Mouse (Mus musculus) spleen, adult 12 weeks (tissue): ENCODE measurements around the gene Htatip2.

Experiments used
- DNase-seq: peaks from one replicate; pipeline ENCODE4 v3.0.0; 2022; ENCODE audit warnings: low spot score

The Htatip2 gene

DNA sequence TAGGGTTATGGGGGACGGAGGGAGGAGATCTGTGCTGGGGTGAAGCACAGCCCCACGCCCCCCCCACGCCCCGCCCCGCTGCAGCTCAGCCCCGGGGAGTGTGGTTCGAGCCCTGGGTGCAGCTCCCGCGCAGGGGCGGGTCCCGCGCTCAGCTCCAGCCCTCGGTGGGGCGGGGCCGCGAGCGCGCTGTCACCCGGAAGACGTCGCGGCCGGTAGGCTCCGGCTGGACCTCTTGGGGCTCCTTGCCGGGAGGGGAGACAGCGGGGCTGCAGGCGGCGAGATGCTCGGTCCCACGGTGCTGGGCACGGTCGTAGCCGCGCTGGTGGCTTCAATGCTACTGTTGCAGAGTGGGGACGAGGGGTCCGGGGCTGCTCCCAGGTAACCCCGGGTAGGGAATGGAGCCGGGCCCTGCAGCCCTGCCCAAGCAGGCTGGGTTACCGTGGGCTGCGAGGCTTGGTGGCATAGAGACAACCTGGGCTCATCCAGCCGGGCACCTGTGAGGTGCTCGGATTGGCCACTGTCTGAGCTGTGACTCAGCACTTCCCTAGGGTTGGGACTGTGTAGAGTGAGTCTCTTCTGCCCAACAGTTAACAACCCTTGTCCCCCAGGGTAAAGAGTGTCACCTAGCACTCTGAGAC lies at the start of gene Htatip2:
Htatip2 (plus strand) TSS at position 182 of the 638 bp plus-strand sequence.
- peak; percentile 67 for DNase-seq

DNA sequence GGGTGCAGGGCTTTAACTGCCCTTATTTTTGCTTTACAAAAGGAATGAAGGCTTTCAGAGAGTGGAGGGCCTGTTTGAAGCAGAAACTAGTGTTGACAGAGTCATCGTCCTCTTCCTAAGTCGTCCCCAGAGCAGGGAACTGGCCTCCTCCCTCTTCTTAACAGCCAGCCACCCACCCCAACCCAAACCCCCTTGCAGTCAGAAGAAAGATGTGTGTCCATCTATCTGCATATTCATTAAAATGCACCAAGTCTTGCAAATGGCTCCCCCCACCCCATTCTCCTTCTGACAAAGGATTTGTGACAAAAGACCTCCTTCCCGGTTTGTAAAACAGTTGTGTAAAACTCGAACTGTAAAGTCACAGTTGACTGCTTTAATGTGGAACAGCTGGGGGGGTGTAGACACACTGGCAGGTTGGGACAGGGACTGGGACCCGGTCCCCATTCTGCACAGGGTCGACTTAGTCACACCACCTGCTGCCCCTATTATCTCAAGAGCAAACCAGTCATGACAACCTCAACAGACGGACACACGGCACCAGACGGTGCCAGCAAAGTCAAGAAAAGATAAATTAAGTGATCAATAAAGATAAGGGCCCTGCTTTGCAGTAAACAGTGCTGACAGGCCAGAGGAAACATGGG lies 49.4 kb upstream of the Htatip2 start:
- DNase-seq, result no peak

DNA sequence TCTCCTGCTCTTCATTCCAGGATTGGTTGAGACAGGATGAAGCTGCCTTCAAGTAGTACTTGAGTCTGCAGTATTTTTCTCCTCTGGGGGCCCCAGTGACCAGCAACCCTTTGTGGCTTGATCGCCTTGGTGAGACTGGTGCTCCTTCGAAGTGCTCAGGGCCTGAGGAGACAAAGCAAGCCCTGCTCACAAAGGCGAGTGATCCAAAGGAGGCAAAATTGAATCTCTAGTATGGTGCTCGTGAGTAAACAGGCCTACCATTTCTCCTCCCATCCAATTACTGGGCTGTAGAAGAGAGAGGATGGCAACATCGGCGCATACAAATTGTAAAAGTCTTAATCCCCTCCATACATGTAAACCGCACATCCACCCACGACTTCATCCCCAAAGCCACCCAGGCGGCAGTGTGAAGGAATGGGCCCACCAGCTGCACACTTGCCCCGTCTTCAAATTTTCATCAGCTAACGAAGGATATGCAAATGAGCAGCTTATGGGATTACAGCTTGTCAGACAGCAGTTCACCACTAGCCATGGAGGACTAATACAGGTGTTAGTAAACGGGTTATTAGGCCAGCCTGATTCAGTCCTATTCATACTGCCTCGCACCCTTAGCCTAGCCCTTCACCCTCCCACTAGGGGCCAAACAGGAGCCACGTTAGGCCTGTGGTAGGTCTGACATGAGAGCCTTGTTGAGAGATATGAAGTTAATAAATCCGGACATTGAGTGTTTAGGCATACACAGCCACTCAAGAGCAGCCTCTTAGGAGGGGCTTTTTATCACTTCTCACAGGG lies 40.8 kb upstream of the Htatip2 start:
- DNase-seq, result no peak

DNA sequence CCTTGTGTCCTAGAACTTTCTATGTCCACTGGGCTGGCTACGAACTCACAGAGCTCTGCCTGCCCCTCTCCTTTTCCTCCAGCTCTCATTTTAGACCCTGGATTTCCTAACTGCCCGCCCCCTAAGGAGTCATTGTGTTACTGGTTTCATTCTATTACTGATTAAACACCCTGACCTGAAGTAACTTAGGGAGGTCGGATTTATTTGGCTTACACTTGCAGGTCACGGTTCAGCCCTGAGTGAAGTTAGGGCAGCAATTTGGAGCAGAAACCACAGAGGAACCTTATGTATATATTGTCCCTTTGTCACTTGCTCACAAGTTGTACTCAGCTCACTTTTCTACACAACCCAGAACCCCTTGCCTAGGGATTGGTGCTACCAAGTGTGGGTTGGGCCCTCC lies 24.6 kb upstream of the Htatip2 start:
- no peak for DNase-seq

DNA sequence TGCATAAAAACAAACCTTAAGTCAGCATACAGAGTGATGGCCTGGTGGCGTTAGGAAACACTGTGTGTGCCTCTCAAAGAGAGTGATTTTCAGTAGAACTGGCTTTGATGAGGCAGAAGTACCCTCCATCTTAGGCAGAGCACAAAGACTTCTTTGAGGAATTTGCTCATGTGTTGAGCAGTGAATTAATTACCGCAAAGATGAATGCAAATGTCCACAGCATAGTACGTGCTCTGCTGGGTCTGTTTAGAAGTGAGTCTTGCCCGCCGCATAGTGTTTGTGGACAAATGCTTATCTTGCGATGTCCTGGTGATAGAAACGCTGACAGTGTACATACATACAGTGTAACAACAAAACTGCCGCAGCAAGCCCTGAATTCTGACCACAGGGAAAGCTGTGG lies 19.5 kb upstream of the Htatip2 start:
- DNase-seq, result no peak

DNA sequence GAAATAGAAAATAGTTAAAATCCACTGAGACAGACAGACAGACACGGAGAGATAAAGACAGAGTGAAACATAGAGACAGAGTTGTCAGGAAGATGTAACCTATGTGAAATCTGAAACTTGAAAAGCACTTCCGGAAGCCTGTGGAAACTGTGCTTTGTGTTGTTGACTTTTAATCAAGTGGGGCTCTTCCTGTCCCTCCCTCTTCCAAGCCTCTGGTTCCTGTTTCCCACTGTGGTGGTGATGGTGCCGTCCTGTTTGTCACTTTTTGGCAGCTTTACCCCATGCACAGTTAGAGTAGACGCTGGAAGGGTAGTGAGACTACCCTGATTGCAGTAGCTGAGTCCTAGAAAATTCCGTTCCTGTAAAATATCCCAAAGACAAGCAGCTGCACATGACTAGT lies 17.4 kb upstream of the Htatip2 start:
- DNase-seq, result no peak

DNA sequence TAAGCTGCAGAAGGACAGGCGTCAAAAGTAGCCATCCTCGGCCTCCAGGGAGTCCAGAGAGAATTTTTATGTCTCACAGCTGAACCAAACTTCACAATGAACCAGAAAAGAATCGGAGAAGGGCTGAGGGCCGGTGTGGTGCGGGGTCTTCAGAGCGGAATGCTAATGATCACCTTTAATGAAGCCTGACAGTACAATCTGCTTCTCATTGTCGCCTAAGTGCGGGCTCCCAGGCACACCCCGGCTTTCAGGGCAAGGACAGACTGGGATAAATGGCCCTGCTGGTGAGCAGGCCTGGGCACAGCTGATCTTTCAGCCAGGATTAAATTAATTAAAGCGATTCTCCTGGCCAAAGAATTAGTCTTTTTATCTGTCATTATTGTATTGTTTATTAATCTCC lies 17.0 kb upstream of the Htatip2 start:
- DNase-seq, result no peak

DNA sequence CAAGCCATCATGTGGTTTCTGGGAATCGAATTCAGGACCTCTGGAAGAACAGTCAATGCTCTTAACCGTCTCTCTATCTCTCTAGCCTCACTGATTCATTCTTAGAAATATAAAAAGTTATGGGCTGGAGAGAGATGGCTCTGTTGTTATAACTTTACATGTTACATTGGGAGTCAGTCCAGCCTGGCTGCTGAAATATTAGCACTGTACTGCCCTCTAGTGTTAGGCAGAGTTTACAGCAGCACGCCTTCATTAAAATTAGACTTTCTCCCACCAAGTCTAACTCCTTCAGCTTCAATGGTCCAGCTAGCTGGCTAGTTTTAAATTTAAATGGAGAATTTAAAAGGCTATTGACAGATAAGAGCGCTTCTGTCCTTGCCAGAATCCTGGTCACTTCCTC lies 7.8 kb upstream of the Htatip2 start:
- DNase-seq, result no peak

DNA sequence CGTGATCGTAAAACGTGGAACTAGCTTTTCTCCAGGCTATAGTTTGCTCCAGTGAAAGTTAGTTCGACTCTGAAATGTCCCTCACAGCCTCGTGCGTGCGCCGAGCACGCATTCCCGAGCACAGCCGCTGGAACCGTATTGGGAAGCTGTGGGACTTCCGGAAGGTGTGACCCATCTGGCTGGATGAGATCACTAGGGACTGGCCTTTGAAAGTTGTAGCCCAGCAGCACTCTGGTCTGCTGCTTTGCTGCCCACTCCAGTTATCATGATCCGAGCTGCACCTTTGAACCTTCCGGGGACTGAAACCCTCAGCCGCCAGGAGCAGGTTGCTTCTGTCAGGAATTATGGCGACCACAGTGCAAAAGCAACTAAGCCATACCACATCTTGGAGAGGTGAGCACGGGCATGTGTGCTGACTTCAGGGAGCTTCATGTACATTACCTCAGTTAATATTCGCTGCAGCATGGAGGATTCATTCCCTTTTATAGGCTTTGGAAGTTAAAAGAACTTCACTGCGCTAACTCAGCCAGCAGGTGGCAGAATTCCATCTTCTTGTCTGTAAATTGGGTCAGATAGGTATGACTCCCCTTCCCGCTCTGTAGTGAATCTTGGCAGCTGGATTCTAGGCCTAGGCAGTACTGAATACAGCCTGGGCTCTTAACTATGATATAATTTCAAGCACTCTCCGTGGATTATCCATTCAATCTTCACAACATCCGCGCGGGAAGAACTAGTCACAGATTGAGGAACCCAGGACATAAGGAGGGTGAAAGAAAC lies 6.0 kb upstream of the Htatip2 start:
- no peak for DNase-seq

DNA sequence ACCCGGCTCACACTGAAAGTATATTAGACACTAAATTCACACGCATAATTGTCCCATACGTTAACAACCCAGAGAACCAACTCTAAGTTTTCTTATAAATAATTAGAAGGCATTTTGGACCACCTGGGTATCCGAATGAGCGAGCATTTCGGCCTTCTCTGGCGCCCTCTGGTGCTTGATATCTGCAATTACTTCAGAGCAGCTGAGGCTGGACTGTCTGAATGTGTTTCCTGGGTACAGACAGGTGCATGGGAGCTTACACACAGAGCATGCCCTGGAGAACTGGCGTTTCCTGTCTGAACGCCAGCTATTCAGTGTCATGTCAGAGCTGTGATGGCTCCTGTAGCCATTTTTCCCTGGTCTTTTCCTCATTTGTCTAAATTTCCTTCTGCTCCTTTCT lies 4.1 kb upstream of the Htatip2 start:
- DNase-seq, result peak; percentile 44

DNA sequence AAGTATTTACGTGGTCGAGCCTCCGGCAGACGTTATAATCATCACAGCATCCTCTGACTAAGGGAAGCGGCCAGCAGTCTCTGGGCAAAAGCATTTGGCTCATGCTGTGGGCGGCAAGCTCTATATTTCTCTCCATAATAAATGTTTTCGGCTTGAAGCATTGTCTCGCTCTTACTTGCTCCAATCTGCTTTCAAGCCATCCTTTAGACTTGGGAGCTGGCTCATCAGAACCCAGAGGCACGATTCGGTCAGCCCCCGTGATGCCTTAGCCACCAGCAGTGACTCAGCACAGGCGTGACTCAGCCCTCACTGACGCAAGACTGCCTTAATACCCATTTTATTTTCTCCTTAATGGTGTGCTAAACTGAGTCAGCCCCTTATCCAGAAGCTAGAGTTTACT lies 3.7 kb downstream of the Htatip2 start:
- peak; percentile 68 for DNase-seq

DNA sequence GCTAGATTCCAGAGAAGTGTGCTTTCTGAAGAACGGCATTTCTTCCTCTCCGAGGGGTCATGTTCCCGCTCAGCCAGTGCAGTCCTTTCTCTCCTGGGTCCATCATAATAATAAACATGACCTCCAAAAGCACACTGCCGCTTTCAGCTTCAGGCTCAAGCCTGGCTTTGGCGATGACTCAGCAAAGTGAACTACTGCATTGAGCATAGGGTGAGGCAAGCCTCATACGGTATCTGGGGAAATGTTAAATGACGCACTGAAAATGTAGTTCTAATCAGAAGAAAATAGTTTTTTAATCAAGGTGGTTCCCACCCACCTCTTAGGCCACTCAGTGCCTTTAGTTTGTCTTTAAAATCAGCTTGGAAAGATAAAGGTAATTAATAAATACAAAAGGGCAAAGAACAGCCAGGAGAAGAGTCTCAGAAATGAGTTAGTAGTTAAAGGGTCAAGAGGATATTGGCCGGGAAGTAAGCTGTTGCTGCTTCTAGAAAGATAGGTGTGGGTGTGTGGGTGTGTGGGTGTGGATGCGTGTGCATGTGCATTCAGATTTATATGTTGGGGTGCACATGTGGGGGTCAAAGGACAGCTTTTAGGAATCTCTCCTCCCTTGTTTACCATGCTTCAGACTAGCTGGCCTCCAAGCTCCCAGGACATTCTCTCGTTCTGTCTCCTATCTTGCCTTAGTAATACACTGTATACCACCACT lies 5.2 kb downstream of the Htatip2 start:
- peak; percentile 53 for DNase-seq

DNA sequence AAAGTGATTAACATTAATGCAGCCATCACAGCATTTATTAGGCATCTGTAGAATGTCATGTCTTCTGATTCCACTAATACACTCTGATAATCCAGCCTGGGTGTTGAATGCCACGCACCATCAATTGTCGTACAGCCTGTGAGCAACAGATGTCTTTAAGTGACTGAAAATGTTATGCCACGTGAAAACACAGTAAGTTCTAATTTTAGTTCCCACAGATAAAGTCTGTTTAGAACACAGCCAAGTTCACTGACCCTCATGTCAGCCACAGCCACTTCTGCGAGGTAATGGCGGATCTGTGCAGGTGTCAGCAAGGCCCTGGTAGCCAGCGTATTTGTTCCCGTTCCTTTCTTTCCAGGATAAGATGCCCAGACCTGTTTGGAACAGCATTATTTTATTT lies 7.3 kb downstream of the Htatip2 start:
- DNase-seq, result no peak

DNA sequence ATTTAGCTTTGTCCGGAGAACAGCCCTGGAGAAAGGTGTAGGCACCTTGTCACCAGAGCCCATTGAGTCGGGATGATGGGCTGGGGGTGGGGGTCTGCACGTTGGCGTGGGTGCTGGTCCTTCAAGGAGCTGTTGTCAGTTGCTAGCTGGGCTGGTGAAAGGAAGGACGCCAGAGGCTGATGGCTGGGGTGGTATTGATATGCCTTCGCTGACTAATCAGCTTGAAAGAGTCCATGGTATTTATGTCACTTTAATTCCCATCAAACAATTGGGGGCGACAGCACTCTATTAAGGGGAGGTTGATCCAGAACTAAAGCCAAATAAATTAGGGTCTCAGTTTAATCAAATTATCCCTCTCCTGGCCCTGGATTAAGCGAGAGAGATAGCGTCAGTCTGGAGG lies 9.6 kb downstream of the Htatip2 start:
- no peak for DNase-seq

DNA sequence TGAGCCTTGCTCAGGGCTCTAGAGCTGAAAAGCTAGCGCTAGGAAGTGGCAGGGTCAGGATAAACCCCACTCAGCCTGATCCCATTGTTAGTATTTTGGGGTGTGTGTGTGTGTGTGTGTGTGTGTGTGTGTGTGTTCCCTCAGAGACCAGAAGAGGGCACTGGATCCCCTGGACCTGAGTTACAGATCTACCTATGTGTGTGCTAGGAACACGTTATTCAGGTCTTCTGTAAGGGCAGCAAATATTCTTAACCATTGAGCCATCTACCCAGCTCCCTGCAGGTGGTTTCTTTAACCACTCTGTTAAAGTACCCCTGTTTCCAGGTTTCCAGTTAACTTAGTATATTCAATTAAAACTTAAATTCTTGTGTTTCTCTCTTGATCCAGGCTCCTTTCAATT lies 15.5 kb downstream of the Htatip2 start:
- no peak for DNase-seq

DNA sequence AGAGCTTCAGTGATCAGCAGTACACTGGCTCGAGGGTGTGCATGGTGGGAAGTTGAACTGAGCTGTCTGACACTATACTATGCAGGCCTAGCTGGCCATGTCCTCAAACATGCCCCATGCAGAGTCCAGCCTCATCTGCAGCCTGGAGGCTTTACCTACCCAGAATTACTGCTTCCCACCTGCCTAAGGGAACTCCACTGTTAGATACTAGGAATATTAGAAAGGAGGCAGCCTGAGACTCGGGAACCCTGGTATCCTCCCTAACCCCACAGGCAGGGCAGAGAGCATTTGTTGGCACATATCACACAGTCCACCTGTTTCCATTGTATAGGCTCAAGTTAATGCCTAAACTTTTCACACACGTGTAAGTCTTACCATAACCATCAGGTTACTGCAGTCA lies 18.7 kb downstream of the Htatip2 start:
- DNase-seq, result no peak

DNA sequence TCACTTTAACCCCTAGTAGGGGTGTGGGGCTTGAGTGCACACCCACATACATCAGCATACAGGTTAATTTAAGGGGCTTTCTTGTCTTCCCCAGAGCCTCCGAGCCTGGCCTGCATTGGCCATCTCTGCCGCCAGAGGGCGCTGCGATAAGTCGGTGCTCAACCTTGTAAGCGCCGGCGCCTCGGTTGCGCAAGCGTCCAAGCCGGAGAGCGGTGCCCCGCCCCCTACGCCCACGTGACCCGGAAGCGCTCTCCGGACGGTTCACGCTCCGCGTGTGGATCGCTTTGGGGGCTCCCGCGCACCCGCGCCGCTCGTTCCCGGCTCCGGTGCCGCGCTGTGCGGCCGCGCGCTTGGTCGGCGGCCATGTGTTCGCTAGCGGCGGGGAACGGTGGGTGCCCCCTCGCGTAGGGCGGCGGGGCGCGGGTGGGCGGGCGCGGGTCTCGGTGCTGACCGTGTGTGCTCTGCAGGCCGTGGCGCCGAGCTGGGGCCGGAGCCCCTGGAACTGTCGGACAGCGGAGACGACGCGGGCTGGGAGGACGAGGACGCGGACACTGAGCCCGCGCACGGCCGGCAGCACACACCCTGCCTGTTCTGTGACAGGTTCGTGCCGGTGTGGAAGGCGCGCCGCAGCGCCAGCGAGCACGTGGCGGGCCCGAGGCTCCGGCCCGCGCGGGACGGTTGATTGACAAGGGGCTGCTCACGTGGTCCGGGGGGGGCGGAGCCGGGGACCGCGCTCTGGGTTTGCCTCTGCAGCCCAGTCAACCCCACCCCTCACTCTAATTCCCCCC lies 19.4 kb downstream of the Htatip2 start, which contains the start of gene Prmt3:
Prmt3 (plus strand) TSS at position 233 of the 788 bp plus-strand sequence.
- DNase-seq, result peak; percentile 96

DNA sequence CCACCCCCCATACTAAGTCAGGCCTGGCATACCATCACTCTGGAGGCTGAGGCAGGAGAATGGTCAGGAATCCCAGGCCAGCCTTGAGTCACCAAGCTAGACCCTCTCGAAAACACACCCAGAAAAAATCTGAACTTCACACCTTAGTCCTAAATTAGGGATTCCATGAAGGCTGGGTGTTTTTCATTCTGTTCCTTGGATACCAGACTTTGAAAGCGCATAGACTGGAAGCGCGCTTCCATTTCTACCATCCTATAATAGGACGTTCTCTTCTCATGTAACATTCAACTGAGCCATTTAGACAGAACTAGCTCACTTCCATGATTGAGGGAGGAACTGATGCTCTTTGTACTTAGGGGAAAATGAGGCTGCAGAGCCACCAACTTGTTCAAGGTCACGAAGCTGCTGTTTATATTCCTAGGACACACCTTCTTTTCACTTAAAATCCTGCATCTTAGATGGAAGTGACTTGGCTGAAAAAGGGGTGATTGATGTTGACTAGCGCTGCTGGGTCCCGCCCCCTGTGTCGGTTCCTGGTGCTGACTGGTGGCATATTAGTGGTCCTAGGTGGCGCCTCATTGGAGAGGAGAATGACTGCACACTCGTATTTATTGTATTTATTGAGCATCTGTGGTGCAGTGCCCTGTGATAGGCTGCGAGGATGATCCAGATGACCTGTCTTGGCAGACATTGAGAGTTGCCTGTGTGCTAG lies 20.1 kb downstream of the Htatip2 start:
- DNase-seq, result no peak

DNA sequence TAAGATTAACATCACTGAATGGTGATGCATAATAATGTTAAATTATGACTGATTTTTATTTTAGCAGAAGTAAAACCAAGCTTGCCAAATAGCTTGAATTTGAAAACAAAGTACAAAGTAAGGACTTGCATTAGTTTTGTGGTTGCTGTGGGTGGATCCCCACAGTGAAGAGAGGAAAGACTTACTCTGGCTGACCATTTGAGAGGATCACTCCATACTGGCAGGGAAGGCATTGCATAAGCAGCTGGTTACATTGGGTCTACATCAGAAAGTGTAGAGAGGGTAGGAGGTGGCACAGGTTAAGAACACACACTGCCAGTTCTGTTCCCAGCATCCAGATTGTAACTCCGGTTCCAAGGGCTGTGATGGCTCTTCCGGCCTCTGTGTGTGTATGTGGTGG lies 24.1 kb downstream of the Htatip2 start:
- no peak for DNase-seq

DNA sequence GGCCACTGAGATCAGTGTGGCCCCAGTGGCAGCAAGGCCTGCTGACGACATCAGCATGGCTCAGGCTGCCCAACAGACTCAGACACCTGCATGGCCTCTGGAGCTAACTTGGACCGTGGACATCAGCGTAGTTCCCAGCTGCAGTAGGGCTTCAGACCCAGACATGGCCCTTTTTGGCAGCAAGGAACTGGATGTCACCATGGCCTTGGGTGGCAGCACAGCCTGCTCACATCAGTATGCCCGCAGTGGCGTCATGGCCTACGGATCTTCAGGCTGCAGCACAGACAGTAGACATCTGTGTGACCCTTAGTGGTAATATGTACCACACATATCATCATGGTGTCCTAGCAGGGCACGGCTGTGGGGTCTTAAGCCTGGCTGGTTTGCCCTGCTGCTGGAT lies 26.2 kb downstream of the Htatip2 start:
- DNase-seq, result no peak
